Mouse (Mus musculus): Measurements from ENCODE around the gene Plpp7.

Gene Plpp7
- long read RNA-seq, experiment 1, transcript Plpp7-201 (2 exons, 1,947 nt), result major isoform, 13 of 14 reads
- long read RNA-seq, experiment 1, partial matches to known transcripts, result 0 of 14 reads
- long read RNA-seq, experiment 1, other reads (novel, unspliced or antisense), result 1 of 14 reads
- long read RNA-seq, experiment 2, transcript Plpp7-201 (2 exons, 1,947 nt), result major isoform, 10 of 10 reads
- long read RNA-seq, experiment 2, partial matches to known transcripts, result 0 of 10 reads
- long read RNA-seq, experiment 2, other reads (novel, unspliced or antisense), result 0 of 10 reads

GRCm38 (mm10) chr2:32095351-32096121, at the start of gene Plpp7:
Plpp7 (plus strand) TSS chr2:32095528.
- intact Hi-C loops (cut with DNase I), result no loop called here

- intact Hi-C loops (cut with DNase I), result no loop called here
These were observed 49.3 kb upstream of the Plpp7 start for GRCm38 (mm10) chr2:32046009-32046408.

- intact Hi-C loops (cut with DNase I), result no loop called here
These were observed 48.0 kb upstream of the Plpp7 start for GRCm38 (mm10) chr2:32047323-32047722.

- intact Hi-C loops (cut with DNase I), result no loop called here
These were observed 43.5 kb upstream of the Plpp7 start for GRCm38 (mm10) chr2:32051791-32052190.

- intact Hi-C loops (cut with DNase I), result no loop called here
These were observed 42.9 kb upstream of the Plpp7 start for GRCm38 (mm10) chr2:32052418-32052817.

GRCm38 (mm10) chr2:32055357-32055965, 39.9 kb upstream of the Plpp7 start:
- intact Hi-C loops (cut with DNase I), result no loop called here

- intact Hi-C loops (cut with DNase I), result no loop called here
These were observed 38.8 kb upstream of the Plpp7 start for GRCm38 (mm10) chr2:32056524-32056923.

GRCm38 (mm10) chr2:32057360-32057759, 38.0 kb upstream of the Plpp7 start:
- intact Hi-C loops (cut with DNase I), result no loop called here

- intact Hi-C loops (cut with DNase I), result no loop called here
These were observed 37.5 kb upstream of the Plpp7 start for GRCm38 (mm10) chr2:32057794-32058193.

GRCm38 (mm10) chr2:32058241-32058640, 37.1 kb upstream of the Plpp7 start:
- intact Hi-C loops (cut with DNase I), result no loop called here

GRCm38 (mm10) chr2:32058716-32059115, 36.6 kb upstream of the Plpp7 start:
- intact Hi-C loops (cut with DNase I), result no loop called here

- intact Hi-C loops (cut with DNase I), result no loop called here
These were observed 35.7 kb upstream of the Plpp7 start for GRCm38 (mm10) chr2:32059613-32060012.

- intact Hi-C loops (cut with DNase I), result no loop called here
These were observed 35.0 kb upstream of the Plpp7 start for GRCm38 (mm10) chr2:32060228-32060805.

- intact Hi-C loops (cut with DNase I), result no loop called here
These were observed 34.1 kb upstream of the Plpp7 start for GRCm38 (mm10) chr2:32061189-32061588.

GRCm38 (mm10) chr2:32061722-32062505, 33.4 kb upstream of the Plpp7 start:
- intact Hi-C loops (cut with DNase I), result no loop called here

- intact Hi-C loops (cut with DNase I), result no loop called here
These were observed 32.5 kb upstream of the Plpp7 start for GRCm38 (mm10) chr2:32062626-32063410.

- intact Hi-C loops (cut with DNase I), result no loop called here
These were observed 31.7 kb upstream of the Plpp7 start for GRCm38 (mm10) chr2:32063451-32064151.

- intact Hi-C loops (cut with DNase I), result no loop called here
These were observed 30.4 kb upstream of the Plpp7 start for GRCm38 (mm10) chr2:32064913-32065312.

GRCm38 (mm10) chr2:32065371-32065791, 29.9 kb upstream of the Plpp7 start:
- intact Hi-C loops (cut with DNase I), result no loop called here

- intact Hi-C loops (cut with DNase I), result no loop called here
These were observed 29.3 kb upstream of the Plpp7 start for GRCm38 (mm10) chr2:32066005-32066404.
